ENCODE assay signal across 8 mouse cellular contexts in genomic region chr2:71655504-71656390, GRCm38 (mm10).
DNase-seq lines count a peak whose midpoint lies in the region; ATAC-seq lines count a peak whose summit lies in the region.

No protein-coding gene starts in this region.

- ATAC-seq in forebrain, embryonic 15.5 days (replicated peaks): peak; percentile 59
- ATAC-seq in neural tube, embryonic 11.5 days (ENCODE audit: insufficient read depth, low FRiP score, low TSS enrichment): peak; percentile 82

- peak overlapping the region; percentile 50 for H3K4me2 ChIP-seq in forebrain, embryonic 15.5 days (replicated peaks)
- H3K4me2 ChIP-seq in neural tube, embryonic 11.5 days (ENCODE audit: low read depth): peak overlapping the region; percentile 46

- no peaks in the 10 kb centered on the region for H3K27me3 ChIP-seq in forebrain, embryonic 15.5 days
- H3K27me3 ChIP-seq in limb, embryonic 10.5 days (ENCODE audit: low read depth, poor library complexity, severe bottlenecking): no peaks in the 10 kb centered on the region
- no peaks in the 10 kb centered on the region for H3K27me3 ChIP-seq in neural tube, embryonic 11.5 days (ENCODE audit: control insufficient read depth, insufficient read depth, low read length)

- intact Hi-C loops in left cerebral cortex, postnatal 25 days (cut with DNase I): loop anchor here (5.0 kb wide), 1 partner anchor 132 kb away; no protein-coding TSS in a partner anchor

- H3K36me3 ChIP-seq in forebrain, embryonic 15.5 days: no peaks in the 10 kb centered on the region
- no peaks in the 10 kb centered on the region for H3K36me3 ChIP-seq in limb, embryonic 10.5 days
- no peaks in the 10 kb centered on the region for H3K36me3 ChIP-seq in neural tube, embryonic 11.5 days (ENCODE audit: control insufficient read depth, insufficient read depth, low read length)

- whole genome bisulfite sequencing in forebrain, embryonic 15.5 days: 1% methylated on average over 19 of the region's 19 CpGs
- 4% methylated on average over 19 of the region's 19 CpGs for WGBS in limb, embryonic 10.5 days
- 2% methylated on average over 19 of the region's 19 CpGs for WGBS in neural tube, embryonic 11.5 days

- peak; percentile 28 to 29 for DNase-seq in left cerebral cortex, postnatal 25 days (ENCODE audit: low spot score in 2 of 2)
- DNase-seq in left cerebral cortex, adult 11 months (ENCODE audit: low spot score): no peak
- peak; percentile 12 for DNase-seq in adrenal gland, postnatal 25 days
- peak; percentile 81 for DNase-seq in limb, embryonic 10.5 days (ENCODE audit: low spot score)
- peak; percentile 88 for DNase-seq in neural tube, embryonic 11.5 days (ENCODE audit: low spot score)
- DNase-seq in c-Kit-positive CD71-positive TER-119-positive erythroid progenitor cells, embryonic 14.5 days (ENCODE audit: low spot score): no peak
- no peak for DNase-seq in layer of hippocampus, adult 11-12 months (ENCODE audit: low spot score)

- H3K9me3 ChIP-seq in forebrain, embryonic 15.5 days: no peaks in the 10 kb centered on the region
- no peaks in the 10 kb centered on the region for H3K9me3 ChIP-seq in limb, embryonic 10.5 days (replicated peaks)
- H3K9me3 ChIP-seq in neural tube, embryonic 11.5 days (ENCODE audit: control insufficient read depth, low read length): no peaks in the 10 kb centered on the region

- H3K9ac ChIP-seq in forebrain, embryonic 15.5 days (replicated peaks): peak overlapping the region; percentile 38
- peak overlapping the region; percentile 55 for H3K9ac ChIP-seq in neural tube, embryonic 11.5 days (ENCODE audit: low read length)

- peaks cover 32% of the 10 kb centered on the region for H3K4me1 ChIP-seq in forebrain, embryonic 15.5 days
- H3K4me1 ChIP-seq in limb, embryonic 10.5 days: peaks cover 39% of the 10 kb centered on the region
- peaks cover 11% of the 10 kb centered on the region for H3K4me1 ChIP-seq in neural tube, embryonic 11.5 days (ENCODE audit: control insufficient read depth, insufficient read depth, low read length)

- peak overlapping the region; percentile 28 for H3K4me3 ChIP-seq in forebrain, embryonic 15.5 days
- peak overlapping the region; percentile 50 for H3K4me3 ChIP-seq in limb, embryonic 10.5 days
- peak overlapping the region; percentile 20 for H3K4me3 ChIP-seq in neural tube, embryonic 11.5 days (ENCODE audit: low read depth, low read length)

- 0 out of 2 replicates have a peak overlapping the region, but pooled peaks have one; percentile 21 for H3K27ac ChIP-seq in forebrain, embryonic 15.5 days (replicated peaks)
- H3K27ac ChIP-seq in limb, embryonic 10.5 days: peak overlapping the region; percentile 93
- H3K27ac ChIP-seq in neural tube, embryonic 11.5 days (ENCODE audit: low read depth, low read length): peak overlapping the region; percentile 78

Comparison
In these comparisons a context has a peak if more than half of its experiments do, and no peak if none do; other contexts are left out.
1. DNase-seq: peak in left cerebral cortex, postnatal 25 days (2 of 2), adrenal gland, postnatal 25 days (single experiment), limb, embryonic 10.5 days (single experiment) and neural tube, embryonic 11.5 days (single experiment); none in left cerebral cortex, adult 11 months (single experiment), c-Kit-positive CD71-positive TER-119-positive erythroid progenitor cells, embryonic 14.5 days (single experiment) and layer of hippocampus, adult 11-12 months (single experiment).
2. H3K27ac ChIP-seq: peak in every context shown above with its lines; median percentile 93 in limb, embryonic 10.5 days; 78 in neural tube, embryonic 11.5 days; 21 in forebrain, embryonic 15.5 days.
3. Peak in every context shown above with its lines, with median percentiles within 50 percentile points of each other: H3K4me3 ChIP-seq.